Mouse (Mus musculus): ENCODE measurements around the gene Pax2. TPM values are rescaled to one million over a fixed set of nuclear protein-coding genes. Genes with fewer than 3 reads are reported as not detected.
"Not testable (repeated sequence)": the region's sequence is repeated elsewhere in the genome, so short reads cannot be mapped to it uniquely, and the experiment has no call there.

The Pax2 gene
- polyA plus RNA-seq, 1 experiment: not detected

DNA sequence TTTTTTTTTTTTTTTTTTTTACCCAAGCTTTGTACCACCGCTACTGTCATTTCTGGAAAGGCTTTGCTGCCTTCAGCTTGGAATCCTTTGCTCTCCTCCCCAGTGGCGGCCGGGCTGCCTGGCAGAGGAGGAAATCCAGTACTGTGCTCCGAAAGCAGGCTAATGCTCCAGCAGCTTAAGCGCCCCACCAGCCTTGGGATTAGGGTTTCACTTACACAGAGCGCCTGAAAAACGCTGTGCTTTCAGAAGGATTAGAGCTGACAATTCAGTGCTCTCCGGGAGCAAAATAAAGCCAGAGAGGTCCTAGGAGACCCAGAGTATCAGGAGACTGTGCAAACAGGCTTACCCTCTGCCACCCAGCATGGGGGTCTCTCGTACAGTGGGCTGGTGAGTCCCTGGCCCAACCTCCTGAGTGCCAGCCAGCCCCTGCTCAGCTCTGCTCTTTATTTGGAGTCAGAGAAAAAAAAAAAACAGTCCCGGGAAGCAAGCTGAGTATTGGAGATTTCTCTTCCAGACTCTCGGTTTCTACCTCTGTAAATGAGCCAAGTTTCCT, 69.4 kb downstream of the Pax2 start:
- 36% methylated on average over 11 of the region's 11 CpGs for WGBS
- DNase-seq (ENCODE audit: low read depth, low spot score): no peak

DNA sequence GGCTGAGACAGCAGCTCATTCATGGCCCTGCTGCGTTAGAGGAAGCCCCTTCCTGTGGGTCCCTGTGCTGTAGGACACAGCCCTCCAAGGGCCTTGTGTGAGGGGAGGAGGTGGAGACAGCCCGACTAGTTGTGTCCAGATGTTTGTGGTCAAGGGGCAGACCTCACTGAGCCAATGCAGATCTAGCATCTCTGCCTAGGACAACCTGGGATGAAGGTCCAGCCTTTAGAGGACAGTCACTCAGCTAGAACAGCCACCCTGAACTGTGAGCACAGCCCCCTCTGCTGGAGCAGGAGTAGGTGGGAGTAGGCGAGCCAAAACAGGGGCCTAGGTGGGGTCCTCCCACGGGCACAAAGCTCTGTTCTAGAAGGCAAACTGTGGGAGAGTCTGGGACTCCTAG, 70.0 kb downstream of the Pax2 start:
- DNase-seq (ENCODE audit: low read depth, low spot score): no peak
- 31% methylated on average over 4 of the region's 4 CpGs for WGBS

DNA sequence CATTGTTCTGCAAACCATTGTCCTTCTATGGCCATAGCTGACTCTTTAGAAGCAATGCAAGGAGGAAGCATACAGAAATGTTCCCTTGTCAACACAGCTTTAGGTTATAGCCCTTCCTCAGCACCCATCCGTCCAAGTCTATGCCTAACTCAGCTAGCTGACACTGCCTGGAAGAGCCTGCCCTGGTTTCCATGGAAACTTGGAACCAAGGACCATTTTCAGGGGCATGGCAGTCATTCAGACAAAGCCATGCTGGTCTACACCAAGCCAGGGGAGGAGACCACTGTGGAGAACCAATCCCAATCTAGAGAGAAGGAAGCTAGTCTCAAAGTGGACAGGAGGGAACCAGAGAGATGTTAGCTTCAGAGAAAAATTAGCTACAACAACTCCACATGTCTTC, 77.5 kb downstream of the Pax2 start:
- no peak for DNase-seq (ENCODE audit: low read depth, low spot score)
- WGBS: 59% methylated on average over 1 of the region's 1 CpGs

DNA sequence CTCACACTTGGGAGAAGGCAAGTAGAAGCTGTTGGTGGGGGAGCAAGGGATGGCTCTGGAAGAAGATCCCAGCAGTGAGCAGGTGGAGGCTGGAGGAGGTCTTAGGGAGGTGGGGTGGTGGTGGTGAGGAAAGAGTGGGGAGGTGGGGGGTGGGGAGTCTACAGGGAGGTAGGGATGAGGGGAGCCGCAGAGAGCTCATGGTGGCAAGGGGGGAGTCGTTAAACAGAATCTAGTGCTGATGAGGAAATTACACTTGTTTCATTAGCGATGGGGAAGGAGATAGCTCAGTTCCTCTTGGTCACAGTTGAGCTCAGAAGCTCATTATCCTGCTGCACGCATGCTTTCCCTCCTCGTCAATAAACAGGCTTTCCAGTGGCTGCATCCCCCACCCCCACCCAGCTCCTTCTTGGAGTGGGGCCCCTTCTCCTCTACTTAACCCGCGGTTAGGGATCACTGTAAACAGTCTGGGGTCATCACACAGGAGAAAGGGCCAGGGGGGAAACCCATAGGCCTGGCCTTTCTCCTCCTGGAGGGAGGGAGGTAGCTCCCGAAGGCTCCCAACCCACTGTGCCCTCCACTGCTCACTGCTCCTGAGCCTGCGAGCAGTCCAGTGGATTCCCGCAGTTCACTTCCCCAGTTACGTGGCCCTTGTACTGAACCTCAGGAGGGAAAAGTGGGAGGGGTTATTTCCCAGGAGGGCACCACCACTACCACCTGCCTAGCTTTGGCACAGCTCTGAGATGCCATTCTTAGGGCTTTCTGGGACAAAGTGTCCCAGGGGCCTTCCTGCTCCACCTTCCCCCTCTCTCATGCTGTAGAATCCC, 78.6 kb downstream of the Pax2 start:
- DNase-seq (ENCODE audit: low read depth, low spot score): no peak
- 12% methylated on average over 11 of the region's 11 CpGs for WGBS

DNA sequence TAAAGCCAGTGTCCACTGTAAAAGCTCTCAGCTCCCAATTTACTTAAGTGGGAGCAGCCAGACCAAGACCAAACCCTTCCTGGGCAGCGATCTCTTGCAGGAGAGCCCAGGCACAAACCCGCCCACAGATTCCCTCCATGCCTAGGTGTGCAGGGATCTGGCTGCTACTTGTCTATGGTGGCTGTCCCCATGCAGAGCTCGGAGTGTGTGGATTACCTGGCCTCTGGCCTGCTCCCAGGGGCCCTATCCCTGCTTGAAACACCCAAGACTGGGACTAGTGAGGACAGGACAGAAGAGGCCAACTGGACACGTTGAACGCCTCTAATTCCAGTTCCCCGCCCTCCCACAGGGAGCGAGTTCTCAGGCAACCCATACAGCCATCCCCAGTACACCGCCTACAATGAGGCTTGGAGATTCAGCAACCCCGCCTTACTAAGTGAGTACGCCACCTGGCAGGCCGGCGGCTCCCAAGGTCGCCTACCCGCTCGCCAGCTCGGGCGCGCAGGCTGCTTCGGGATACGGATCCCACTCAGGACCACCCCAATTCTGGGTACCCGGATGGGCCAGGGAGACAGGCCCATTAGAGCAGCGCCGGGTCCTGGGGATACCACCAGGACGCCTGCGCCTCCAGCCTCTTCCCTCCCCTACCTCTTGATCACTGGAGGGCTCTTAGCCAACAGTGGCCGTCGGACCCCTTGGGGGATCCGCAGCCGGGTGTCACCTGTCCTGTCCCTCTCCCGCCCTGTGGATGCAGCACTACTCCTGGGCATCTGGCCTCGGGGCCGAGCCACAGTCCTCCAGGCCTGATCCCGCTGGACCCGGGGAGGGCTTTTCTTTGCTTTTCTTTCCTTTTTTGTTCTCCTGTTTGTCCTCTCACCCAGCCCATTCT, 79.4 kb downstream of the Pax2 start:
- WGBS: 4% methylated on average over 34 of the region's 34 CpGs
- DNase-seq (ENCODE audit: low read depth, low spot score): no peak

DNA sequence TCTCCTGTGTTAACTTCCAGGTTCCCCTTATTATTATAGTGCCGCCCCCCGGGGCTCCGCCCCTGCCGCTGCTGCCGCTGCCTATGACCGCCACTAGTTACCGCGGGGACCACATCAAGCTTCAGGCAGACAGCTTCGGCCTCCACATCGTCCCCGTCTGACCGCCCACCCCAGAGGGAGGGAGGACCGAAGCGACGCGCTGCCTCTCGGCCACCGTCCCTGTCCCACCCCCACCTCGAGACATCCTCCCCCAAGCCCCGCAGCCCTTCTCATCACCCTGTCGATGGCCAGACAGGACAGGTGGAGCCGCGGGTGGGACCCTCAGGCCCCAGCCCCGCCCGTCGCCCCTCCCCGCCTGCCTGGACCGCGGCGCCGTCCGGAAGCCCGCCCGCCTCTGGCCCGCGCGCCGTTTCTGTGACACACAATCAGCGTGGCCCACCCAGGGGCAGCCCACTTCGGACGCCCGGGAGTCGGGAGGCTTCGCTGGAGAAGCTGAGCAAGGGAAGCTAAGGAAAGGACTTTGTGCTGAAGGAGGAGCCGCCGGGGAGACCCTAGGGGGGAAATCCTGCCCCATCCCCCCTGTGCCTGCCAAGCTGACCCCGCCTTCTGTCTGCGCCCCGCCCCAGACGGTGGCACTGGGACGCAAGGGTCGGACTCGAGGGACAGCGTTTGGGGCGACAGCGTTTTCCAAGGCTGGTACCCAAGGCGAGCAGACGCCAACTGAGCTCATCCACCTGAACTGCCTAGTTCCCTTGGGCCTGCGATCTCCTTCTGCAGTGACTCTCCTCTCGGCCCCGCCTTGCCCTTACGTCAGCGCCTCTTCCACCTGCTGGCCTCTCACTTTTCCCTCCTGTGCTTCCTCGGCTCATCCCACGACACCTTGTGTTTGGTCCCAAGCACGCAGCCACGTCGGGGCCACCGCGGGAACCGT, 80.4 kb downstream of the Pax2 start:
- DNase-seq (ENCODE audit: low read depth, low spot score): no peak
- WGBS: 2% methylated on average over 71 of the region's 71 CpGs

DNA sequence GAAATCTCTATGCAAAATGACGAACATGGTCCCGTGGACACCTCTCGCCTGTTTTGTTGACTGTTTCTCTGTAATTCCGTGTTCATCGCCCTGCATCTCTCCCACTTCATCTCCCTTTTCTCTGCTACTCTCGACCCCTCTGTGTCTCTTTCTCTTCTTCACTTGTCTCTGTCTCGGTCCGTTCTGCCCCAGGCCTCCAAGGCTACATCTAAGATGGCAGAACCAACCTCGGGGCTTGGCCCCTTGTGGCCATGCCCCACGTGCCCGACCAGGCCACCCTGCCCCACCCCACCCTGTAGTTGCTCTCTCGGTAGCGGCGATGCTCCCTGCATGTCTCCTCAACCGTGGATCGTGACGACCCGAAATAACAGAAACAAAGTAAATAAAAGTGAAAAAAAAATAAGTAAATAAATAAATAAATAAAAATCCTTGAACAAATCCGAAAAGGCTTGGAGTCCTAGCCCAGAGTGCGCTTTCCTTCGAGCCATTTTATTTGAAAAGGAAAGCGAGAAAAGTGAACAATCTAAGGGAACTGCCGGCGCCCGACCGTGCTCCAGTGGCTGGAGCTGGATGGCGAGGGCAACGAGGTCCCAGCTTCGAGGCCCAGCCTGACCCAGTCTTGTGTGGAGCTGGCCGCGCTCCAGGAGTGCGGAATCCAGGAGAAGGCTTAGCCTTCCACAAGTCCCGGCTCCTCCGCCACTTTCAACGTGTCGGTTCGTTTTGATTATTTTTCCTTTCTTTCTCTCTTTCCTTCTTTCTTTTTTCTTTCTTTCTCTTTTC, 81.8 kb downstream of the Pax2 start:
- DNase-seq (ENCODE audit: low read depth, low spot score): no peak
- WGBS: 3% methylated on average over 37 of the region's 37 CpGs

DNA sequence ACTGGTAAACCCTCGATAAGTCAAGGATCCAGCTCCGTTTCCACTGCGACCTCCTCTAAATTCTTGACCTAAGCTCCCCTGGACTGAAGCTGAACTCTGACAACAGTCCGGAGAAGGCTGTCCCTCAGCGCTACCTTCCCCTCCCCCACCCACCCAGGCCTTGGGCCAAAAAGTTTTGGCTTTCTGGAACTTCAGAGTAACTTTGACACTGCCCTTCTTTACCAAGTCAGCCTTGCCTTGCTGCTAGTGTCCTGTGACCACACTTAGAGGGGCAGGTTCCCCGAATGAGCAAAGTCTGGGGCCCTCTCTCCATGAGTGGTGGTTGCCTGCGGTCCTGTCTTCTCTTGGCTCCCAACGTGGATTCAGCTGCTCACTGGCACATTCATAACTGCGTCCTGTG, 82.5 kb downstream of the Pax2 start:
- DNase-seq (ENCODE audit: low read depth, low spot score): no peak
- whole genome bisulfite sequencing: 19% methylated on average over 9 of the region's 9 CpGs

DNA sequence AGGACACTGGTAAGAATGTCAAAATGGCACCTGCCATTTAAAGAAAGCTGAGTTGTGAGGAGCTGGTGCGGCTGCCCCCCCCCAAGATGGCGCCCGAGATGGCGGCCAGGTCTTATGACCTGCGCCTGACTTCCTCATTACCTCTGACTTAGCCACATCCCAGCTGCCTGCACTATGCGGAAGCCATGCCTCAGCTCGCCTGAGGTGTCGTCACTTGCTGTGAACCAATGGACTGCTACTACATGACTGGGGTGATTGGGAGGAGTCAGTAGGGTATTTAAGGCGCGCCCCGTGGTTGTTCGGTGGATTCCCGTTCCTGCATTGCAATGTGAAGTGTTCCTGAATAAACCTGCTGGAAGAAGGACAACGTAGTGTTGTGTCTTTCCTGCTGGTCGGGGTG, 86.8 kb downstream of the Pax2 start:
- WGBS: 91% methylated on average over 15 of the region's 15 CpGs
- DNase-seq (ENCODE audit: low read depth, low spot score): not testable (repeated sequence)

DNA sequence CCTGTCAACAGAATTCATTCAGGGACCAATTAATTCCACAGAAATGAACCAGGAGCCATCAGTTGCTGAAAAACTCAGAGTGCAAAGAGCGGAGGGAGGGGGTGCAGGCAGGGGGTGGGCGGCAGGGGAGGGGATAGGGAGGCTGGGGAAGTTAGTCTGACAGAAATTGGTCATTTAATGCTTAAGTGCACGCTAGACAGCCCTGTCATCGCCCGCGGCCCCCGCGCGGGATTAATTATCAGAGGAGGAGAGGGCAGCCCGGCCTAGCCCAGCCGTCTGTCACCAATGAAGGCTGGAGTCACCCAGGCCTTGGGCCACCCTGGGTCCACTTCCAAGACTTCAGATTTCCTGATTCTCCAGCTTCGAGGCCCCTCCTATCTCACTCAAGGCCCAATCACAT, 93.6 kb downstream of the Pax2 start:
- WGBS: 85% methylated on average over 12 of the region's 12 CpGs
- no peak for DNase-seq (ENCODE audit: low read depth, low spot score)

DNA sequence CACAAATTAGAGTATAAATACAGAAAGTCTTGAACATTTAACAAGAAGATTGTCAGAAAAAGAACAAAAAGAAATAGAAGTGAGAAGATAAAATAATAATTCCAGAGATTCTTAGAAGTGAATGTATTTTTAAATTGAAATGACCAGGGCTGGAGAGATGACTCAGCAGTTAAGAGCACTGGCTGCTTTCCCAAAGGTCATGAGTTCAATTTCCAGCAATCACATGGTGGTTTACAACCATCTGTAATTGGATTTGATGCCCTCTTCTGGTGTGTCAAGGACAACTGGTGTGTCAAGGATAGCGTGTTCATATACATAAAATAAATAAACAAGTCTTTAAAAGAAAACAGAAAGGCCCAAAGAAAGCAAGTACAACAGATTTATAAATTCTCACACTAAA, 102.8 kb downstream of the Pax2 start:
- DNase-seq (ENCODE audit: low read depth, low spot score): no peak
- WGBS: 65% methylated on average over 1 of the region's 1 CpGs

DNA sequence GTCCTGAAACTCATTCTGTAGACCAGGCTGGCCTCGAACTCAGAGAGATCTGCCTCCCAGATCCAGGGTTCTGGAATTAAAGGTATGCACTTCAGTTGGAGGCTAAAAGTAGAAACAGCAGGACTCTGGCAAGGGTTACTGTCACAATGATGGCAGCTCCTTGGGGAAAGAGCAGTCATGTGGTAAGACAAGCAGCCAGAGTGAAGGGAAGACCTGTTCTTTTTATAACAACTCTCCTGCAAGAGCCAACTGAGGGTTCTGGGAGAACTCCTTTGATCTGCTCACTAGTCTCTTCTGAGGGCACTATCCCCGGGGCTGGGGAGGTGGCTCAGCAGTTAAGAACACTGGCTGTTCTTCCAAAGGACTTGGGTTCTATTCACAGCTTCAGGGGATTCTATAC, 112.9 kb downstream of the Pax2 start:
- WGBS: 36% methylated on average over 2 of the region's 2 CpGs
- no peak for DNase-seq (ENCODE audit: low read depth, low spot score)

DNA sequence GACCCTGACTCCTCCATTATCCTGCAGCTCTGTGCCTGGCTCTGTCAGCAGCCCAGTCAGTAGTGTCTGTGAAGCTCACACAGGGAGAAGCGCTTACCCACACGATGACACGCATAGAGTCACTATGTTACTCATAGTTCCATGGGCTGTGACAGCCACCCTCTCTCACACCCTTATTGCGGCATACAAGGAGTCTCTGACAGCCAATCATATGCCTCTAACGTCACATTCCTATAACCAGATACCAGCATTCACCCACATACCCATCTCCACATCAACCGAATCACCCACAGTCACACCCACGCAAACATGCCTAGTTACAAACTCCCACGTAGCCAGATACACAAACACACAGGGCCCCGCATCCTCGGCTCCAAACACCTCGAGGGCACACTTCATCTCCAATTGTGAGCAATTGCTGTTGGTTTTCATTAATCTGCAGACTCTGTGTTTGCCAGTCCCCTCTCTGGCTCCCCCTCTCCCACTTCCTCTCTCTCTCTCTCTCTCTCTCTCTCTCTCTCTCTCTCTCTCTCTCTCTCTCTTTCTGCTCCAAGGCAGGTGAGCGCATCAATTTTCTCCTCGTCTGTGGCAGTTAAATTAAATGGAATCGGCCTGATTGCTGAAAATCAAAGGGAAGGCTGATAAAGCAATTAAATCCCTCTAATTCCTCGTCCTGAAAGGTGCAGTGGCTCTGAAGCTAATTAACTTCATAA, 118.5 kb downstream of the Pax2 start:
- DNase-seq (ENCODE audit: low read depth, low spot score): no peak
- WGBS: 60% methylated on average over 15 of the region's 15 CpGs

DNA sequence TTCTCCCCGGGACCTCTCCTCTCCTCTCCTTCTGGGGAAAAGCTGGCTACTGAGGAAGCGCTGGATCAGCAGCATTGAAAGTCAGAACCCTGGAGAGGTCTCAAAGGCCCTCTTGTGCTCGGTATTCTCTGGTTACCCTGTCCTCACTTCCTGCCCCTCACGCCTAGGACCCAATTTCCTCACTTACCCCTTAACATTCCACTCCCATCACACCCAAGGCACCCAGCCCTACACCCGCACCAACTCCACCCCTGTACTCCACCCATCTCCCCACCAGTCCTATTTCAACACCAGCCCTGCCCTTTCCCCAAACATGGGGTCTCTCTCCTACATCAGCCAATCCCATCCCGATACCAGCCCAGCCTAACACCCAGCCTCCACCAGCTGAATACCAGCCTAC, 119.1 kb downstream of the Pax2 start:
- no peak for DNase-seq (ENCODE audit: low read depth, low spot score)
- WGBS: 27% methylated on average over 6 of the region's 6 CpGs

DNA sequence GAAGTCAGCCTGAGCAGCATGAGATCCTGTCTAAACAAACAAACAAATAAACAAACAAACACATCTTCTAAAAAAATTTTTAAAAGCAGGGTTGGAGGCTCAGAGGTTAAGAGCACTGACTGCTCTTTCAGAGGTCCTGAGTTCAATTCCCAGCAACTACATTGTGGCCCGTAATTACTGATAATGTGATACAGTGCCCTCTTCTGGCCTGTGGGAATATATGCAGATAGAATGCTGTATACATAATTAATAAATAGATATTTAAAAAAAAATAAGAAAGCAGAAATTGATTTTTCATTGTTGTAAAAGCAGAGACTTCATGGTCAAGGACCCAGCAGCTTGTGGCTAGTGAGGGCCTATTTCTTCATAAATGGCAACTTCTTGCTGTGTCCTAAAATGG, 119.9 kb downstream of the Pax2 start:
- no peak for DNase-seq (ENCODE audit: low read depth, low spot score)
- 60% methylated on average over 1 of the region's 1 CpGs for WGBS

DNA sequence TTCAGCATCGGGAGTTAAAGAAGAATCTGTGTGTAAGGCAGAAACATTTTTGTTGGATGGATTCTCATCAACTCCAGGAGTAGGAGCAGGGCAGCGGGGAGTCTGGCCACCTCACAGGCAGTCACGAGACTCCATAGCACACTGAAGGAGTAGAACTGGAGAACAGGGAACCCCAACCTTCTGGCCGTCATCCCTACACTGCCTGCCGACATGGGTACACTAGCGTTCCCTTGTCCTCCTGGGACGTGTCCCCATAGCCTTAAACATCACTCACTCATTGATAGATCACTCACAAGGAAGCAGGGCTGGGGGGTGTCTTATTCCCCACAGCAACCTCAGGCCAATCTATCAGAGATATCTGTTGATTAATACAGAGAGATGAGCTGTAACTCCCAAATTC, 120.7 kb downstream of the Pax2 start:
- DNase-seq (ENCODE audit: low read depth, low spot score): no peak
- WGBS: 88% methylated on average over 7 of the region's 7 CpGs

DNA sequence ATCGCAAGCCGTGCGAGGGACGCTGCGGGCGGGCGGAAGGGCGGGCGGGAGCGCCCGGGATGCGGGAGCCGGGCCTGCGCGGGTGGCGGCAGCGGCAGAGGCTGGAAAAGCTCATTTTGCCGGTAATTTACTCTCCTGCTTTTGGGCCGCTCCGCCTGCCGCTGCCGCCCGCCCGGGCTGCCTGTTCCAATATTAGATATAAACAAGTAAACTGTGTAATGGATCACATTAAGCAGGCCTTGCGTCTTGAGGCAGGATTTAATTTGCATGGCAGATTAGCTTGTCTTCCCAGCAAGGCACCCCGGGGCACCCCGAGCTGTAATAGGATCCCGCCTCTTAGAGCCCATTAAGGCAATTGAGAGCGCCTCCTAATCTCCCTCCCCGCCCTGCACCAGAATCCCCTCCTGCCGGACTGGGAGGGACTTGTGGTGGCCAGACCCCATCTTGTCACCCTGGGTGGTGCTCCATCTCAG, 126.7 kb downstream of the Pax2 start:
- WGBS: 4% methylated on average over 31 of the region's 31 CpGs
- DNase-seq (ENCODE audit: low read depth, low spot score): no peak

DNA sequence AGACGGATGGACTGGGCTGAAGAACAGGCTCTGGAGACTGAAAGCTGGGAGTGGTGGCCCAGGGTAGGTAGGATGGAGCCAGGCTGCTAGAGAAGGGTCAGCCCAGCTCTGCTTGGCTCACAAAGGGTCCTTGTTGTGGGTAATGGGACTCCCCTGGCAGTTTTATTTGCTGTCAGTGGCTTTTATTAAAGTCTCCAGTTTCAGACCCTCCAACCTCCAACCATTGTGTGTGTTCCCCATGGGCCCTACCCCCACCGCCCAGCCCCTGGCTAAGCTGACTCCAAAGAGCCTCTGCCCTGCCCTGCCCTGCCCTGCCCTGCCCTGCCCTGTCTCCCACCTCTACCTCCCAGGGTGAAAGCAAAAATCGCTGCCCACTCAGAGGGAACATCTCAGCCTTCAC, 128.5 kb downstream of the Pax2 start:
- no peak for DNase-seq (ENCODE audit: low read depth, low spot score)
- WGBS: 41% methylated on average over 3 of the region's 3 CpGs
